Mouse (Mus musculus) G1E (cell line): ENCODE results near the gene Glipr1. TPM values are rescaled to one million over a fixed set of nuclear protein-coding genes. Genes with fewer than 3 reads are reported as not detected.

Source experiments
- ATAC-seq: 2 replicates; pipeline ENCODE4 v1.8.0; 2016; ENCODE audit warnings: mild to moderate bottlenecking; ENCODE audit not compliant: insufficient number of reproducible peaks, poor library complexity, low FRiP score, severe bottlenecking; ENCODE audit errors: extremely low read depth
- DNase-seq: peaks from one replicate; pipeline ENCODE4 v3.0.0; 2012; ENCODE audit warnings: low spot score
- H3K27me3 ChIP-seq: 2 replicates; pipeline ENCODE4 v1.6.1; 2012; ENCODE audit warnings: mild to moderate bottlenecking, low read length, inconsistent platforms; ENCODE audit not compliant: insufficient read depth
- H3K36me3 ChIP-seq: replicated peaks from 2 replicates; pipeline ENCODE3; 2012; ENCODE audit warnings: mild to moderate bottlenecking, inconsistent platforms
- H3K4me1 ChIP-seq: 2 replicates; pipeline ENCODE4 v1.6.1; 2012; ENCODE audit warnings: low read depth, low read length, inconsistent platforms, mixed read lengths; ENCODE audit not compliant: insufficient read depth
- H3K4me3 ChIP-seq: 2 replicates; pipeline ENCODE4 v1.5.1; 2012; ENCODE audit warnings: low read depth, mild to moderate bottlenecking, inconsistent platforms, low read length, moderate library complexity, mixed read lengths
- H3K9me3 ChIP-seq: replicated peaks from 2 replicates; pipeline ENCODE4 v1.6.1; 2012; ENCODE audit warnings: inconsistent platforms
- CTCF ChIP-seq: IDR thresholded peaks from 2 replicates; pipeline ENCODE4 v1.5.1; 2012; ENCODE audit warnings: low read depth, low read length, inconsistent platforms, mixed read lengths
- GATA1 ChIP-seq: IDR thresholded peaks from 2 replicates; pipeline ENCODE4 v1.6.1; 2012; ENCODE audit warnings: borderline replicate concordance, low read length, inconsistent platforms, mixed read lengths
- GATA2 ChIP-seq: IDR thresholded peaks from 2 replicates; pipeline ENCODE4 v1.6.1; 2012; ENCODE audit warnings: low read depth, low read length, inconsistent platforms, borderline replicate concordance
- POLR2AphosphoS5 ChIP-seq: IDR thresholded peaks from 2 replicates; pipeline ENCODE4 v1.6.1; 2012; ENCODE audit warnings: low read depth, low read length, inconsistent platforms; ENCODE audit not compliant: insufficient replicate concordance
- TAL1 ChIP-seq: conservative IDR thresholded peaks from 2 replicates; pipeline ENCODE4 v1.6.1; 2012; ENCODE audit warnings: low read depth, low read length, inconsistent platforms, mixed read lengths
- polyA plus RNA-seq: library from polyadenylated mRNA; stranded (reverse); fragments of >175 nt; gene quantifications from 2 replicates; pipeline ENCODE4 v1.2.3, GENCODE M21; 2012
- total RNA-seq, 2 experiments: library from RNA; stranded (forward) in 1 of 2; stranded (reverse) in 1 of 2; fragments of 200-1000 nt in 1 of 2; fragments of >200 nt in 1 of 2; fragmentation: Nextera tagmentation in 1 of 2; gene quantifications; 2 replicates each; pipeline ENCODE4 v1.2.3; 2014 to 2017

Glipr1 gene
- total and polyA plus RNA-seq, 3 experiments: 0.43 to 12.3 (median 2.5) TPM

- H3K4me3 ChIP-seq: no peak overlapping the region
- H3K9me3 ChIP-seq: no peaks in the 10 kb centered on the region
- H3K27me3 ChIP-seq: peaks cover 26% of the 10 kb centered on the region
- TF ChIP-seq CTCF (no peak), GATA2 (no peak), TAL1 (no peak), POLR2AphosphoS5 (no peak), GATA1 (no peak)
- ATAC-seq (no peak), DNase-seq (no peak)
- H3K4me1 ChIP-seq: no peaks in the 10 kb centered on the region
- no peaks in the 10 kb centered on the region for H3K36me3 ChIP-seq
Measured at GRCm38 (mm10) chr10:111960459-111960858, 42.0 kb downstream of the Glipr1 start.

- Histone ChIP-seq H3K27me3 (peaks cover 25% of the 10 kb centered on the region), H3K9me3 (no peaks in the 10 kb centered on the region), H3K4me3 (no peak overlapping the region), H3K4me1 (no peaks in the 10 kb centered on the region), H3K36me3 (no peaks in the 10 kb centered on the region)
- no peak for TF ChIP-seq POLR2AphosphoS5
- no peak for TF ChIP-seq GATA1
- TF ChIP-seq TAL1: no peak
- TF ChIP-seq GATA2: no peak
- no peak for TF ChIP-seq CTCF
- no peak for DNase-seq
- no peak for ATAC-seq
Measured at GRCm38 (mm10) chr10:111959353-111959752, 43.1 kb downstream of the Glipr1 start.

- Histone ChIP-seq H3K9me3 (no peaks in the 10 kb centered on the region), H3K27me3 (peaks cover 18% of the 10 kb centered on the region), H3K36me3 (no peaks in the 10 kb centered on the region), H3K4me1 (no peaks in the 10 kb centered on the region), H3K4me3 (no peak overlapping the region)
- no peak for ATAC-seq
- TF ChIP-seq GATA2 (no peak), GATA1 (no peak), TAL1 (no peak), POLR2AphosphoS5 (no peak), CTCF (no peak)
- DNase-seq: no peak
Measured at GRCm38 (mm10) chr10:111958046-111958421, 44.4 kb downstream of the Glipr1 start.

GRCm38 (mm10) chr10:111957271-111958045, 45.0 kb downstream of the Glipr1 start:
- H3K36me3 ChIP-seq: no peaks in the 10 kb centered on the region
- no peaks in the 10 kb centered on the region for H3K9me3 ChIP-seq
- no peak overlapping the region for H3K4me3 ChIP-seq
- TF ChIP-seq TAL1 (no peak), GATA1 (no peak), CTCF (peak; percentile 70), POLR2AphosphoS5 (no peak)
- ATAC-seq: peak; percentile 63
- no peaks in the 10 kb centered on the region for H3K4me1 ChIP-seq
- DNase-seq: no peak
- peaks cover 18% of the 10 kb centered on the region for H3K27me3 ChIP-seq

GRCm38 (mm10) chr10:111955836-111956235, 46.6 kb downstream of the Glipr1 start:
- no peak for TF ChIP-seq GATA1
- TF ChIP-seq CTCF: no peak
- TF ChIP-seq GATA2: no peak
- TF ChIP-seq TAL1: no peak
- no peak for TF ChIP-seq POLR2AphosphoS5
- no peak for ATAC-seq
- H3K4me3 ChIP-seq: no peak overlapping the region

GRCm38 (mm10) chr10:111949008-111949407, 53.4 kb downstream of the Glipr1 start:
- H3K36me3 ChIP-seq: no peaks in the 10 kb centered on the region
- TF ChIP-seq GATA1: no peak
- no peak for TF ChIP-seq CTCF
- TF ChIP-seq GATA2: no peak
- TF ChIP-seq TAL1: no peak
- TF ChIP-seq POLR2AphosphoS5: no peak
- H3K9me3 ChIP-seq: no peaks in the 10 kb centered on the region
- no peaks in the 10 kb centered on the region for H3K4me1 ChIP-seq
- no peak overlapping the region for H3K4me3 ChIP-seq
- no peaks in the 10 kb centered on the region; the same call in 1 of the 2 replicates for H3K27me3 ChIP-seq
- no peak for ATAC-seq
- DNase-seq: no peak

More at GRCm38 (mm10) chr10:111955836-111956235, 46.6 kb downstream of the Glipr1 start:
- Histone ChIP-seq H3K36me3 (no peaks in the 10 kb centered on the region), H3K9me3 (no peaks in the 10 kb centered on the region), H3K27me3 (peaks cover 18% of the 10 kb centered on the region), H3K4me1 (no peaks in the 10 kb centered on the region)
- no peak for DNase-seq
